Mouse (Mus musculus) hindbrain, embryonic 16.5 days (tissue): ENCODE data around the gene 4930583I09Rik. TPM values are rescaled to one million over a fixed set of nuclear protein-coding genes. Genes with fewer than 3 reads are reported as not detected.

Experiments used
- ATAC-seq: fragments of 200-750 bp; cut with Nextera tagmentation; 2 replicates; pipeline ENCODE4 v1.8.0; 2017; ENCODE audit warnings: moderate TSS enrichment, moderate library complexity
- H3K27ac ChIP-seq: fragments of 300-500 bp; sonication (generic); 2 replicates; pipeline ENCODE4 v1.5.1; 2014; ENCODE audit warnings: low read depth, mild to moderate bottlenecking, control low read depth, low read length, moderate library complexity
- H3K27me3 ChIP-seq: fragments of 300-500 bp; sonication (generic); replicated peaks from 2 replicates; pipeline ENCODE4 v1.6.1; 2014; ENCODE audit warnings: low read length; ENCODE audit not compliant: control insufficient read depth, insufficient read depth
- H3K36me3 ChIP-seq: fragments of 300-500 bp; sonication (generic); 2 replicates; pipeline ENCODE4 v1.6.1; 2014; ENCODE audit warnings: mild to moderate bottlenecking, low read length, moderate library complexity, mixed read lengths; ENCODE audit not compliant: control insufficient read depth, insufficient read depth
- H3K4me1 ChIP-seq: fragments of 300-500 bp; sonication (generic); 2 replicates; pipeline ENCODE4 v1.6.1; 2014; ENCODE audit warnings: low read depth, low read length; ENCODE audit not compliant: control insufficient read depth, insufficient read depth
- H3K4me2 ChIP-seq: fragments of 300-500 bp; sonication (generic); 2 replicates; pipeline ENCODE4 v1.6.1; 2014; ENCODE audit warnings: mild to moderate bottlenecking, low read length, control low read depth, moderate library complexity
- H3K4me3 ChIP-seq: fragments of 300-500 bp; sonication (generic); 2 replicates; pipeline ENCODE4 v1.5.1; 2014; ENCODE audit warnings: mild to moderate bottlenecking, low read length, control low read depth, moderate library complexity
- H3K9ac ChIP-seq: fragments of 300-500 bp; sonication (generic); 2 replicates; pipeline ENCODE4 v1.6.1; 2014; ENCODE audit warnings: low read depth, mild to moderate bottlenecking, control low read depth, low read length, moderate library complexity
- H3K9me3 ChIP-seq: fragments of 300-500 bp; sonication (generic); 2 replicates; pipeline ENCODE4 v1.6.1; 2014; ENCODE audit warnings: mild to moderate bottlenecking, low read length, moderate library complexity; ENCODE audit not compliant: control insufficient read depth
- WGBS: fragments of 180-500 bp; shearing (Covaris S2); extraction: QIAGEN DNeasy Blood & Tissue Kit; methylation state at CpG from one replicate; pipeline ENCODE4 v1.1.7; 2014; 5-methylcytosine and 5-hydroxymethylcytosine counted together
- polyA plus RNA-seq: library from polyadenylated mRNA; unstranded; fragments of >200 nt; fragmentation: Nextera tagmentation; extraction: Ambion mirVana; gene quantifications from 2 replicates; pipeline ENCODE4 v1.2.1, GENCODE M21; 2015

The 4930583I09Rik gene
- polyA plus RNA-seq, 1 experiment from 2014 or later: not detected

DNA sequence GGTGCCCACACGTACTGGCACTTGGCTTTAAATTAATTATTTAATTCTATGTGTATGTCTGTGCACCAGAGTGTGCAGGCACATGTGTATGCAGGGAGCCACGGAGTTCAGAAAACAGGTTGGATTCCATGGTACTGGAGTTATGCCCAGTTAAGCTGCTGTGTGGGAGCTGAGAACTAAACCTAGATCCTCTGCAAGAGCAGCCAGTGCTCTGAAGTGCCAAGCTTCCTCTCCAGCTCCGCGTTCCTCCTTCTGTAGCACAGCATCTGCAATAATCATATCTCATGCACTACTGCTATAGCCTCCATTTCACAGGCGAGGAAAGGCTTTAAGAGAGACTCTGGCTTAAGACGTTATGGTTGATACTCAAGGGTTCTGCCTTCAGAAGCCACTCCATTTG lies 22.3 kb downstream of the 4930583I09Rik start:
- H3K27ac ChIP-seq: no peak overlapping the region
- no peaks in the 10 kb centered on the region for H3K27me3 ChIP-seq
- no peak overlapping the region for H3K9ac ChIP-seq
- no peak for ATAC-seq
- 94% methylated on average over 6 of the region's 6 CpGs for WGBS
- no peaks in the 10 kb centered on the region for H3K9me3 ChIP-seq
- no peaks in the 10 kb centered on the region for H3K4me1 ChIP-seq
- H3K4me3 ChIP-seq: no peak overlapping the region
- no peak overlapping the region for H3K4me2 ChIP-seq
- no peaks in the 10 kb centered on the region for H3K36me3 ChIP-seq

DNA sequence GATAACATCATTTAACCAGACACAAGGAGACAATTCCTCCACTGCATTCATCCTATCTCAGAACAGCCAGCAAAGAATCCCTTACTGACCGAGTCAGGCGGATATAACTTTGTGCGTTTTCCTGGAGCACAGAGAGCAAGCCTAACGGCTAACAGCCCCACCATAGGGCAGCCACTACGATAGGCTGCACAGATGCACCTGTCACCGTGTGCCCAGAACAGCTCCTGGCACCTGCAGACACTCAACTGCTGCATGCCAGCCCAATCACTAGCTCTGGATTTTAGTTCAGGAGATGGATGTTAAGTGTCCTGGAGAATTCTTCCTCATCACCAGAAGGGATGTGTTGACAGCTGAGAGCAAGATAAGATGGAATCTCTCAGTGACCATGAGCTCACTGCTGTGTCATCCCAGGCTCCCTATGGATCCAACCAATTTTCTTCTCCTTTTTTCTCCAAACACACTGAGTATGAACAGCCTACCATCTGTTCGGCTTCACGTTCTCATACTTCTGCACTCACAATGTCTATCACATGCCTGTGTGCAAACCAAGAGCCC lies 29.8 kb downstream of the 4930583I09Rik start:
- 74% methylated on average over 8 of the region's 8 CpGs for WGBS
- Histone ChIP-seq H3K9me3 (no peaks in the 10 kb centered on the region), H3K4me3 (no peak overlapping the region), H3K9ac (no peak overlapping the region), H3K27ac (no peak overlapping the region), H3K4me2 (no peak overlapping the region), H3K36me3 (no peaks in the 10 kb centered on the region), H3K27me3 (no peaks in the 10 kb centered on the region), H3K4me1 (peaks cover 6% of the 10 kb centered on the region)
- peak; percentile 70; the same call in 1 of the 2 replicates for ATAC-seq

DNA sequence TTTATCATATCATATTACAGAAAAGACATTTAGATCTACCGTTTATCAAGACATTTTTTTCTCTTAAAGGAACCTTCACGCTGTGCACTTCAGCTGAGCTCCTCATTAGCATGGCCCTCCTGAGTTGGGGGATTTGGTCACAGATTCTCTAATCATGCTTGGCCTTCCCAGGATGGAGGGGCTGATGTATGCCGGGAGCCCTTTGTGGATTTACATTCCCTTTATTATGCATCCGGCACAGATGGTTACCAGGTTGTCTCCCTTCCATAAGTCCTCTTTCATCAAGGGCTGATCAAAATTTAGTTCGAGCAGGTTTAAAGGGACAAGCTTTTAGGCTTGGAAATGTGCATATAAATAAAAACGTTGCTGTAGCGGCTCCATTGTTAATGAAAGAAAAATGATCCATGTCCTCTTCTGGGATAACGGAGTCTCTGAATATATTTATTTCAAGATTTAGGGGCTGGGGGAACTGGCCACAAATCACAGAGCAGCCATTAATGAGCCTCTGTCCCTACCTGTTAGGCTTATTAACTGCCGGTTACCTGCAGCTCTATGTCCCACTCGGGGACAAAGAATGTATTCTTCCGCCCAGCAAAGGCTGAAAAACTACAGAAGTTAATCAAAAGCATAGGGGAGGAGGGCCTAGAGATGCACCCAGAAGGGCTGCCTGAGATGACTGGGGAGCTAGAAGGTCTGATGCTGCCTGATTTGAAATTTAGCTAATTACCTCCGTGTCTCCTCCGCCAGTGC lies 31.3 kb downstream of the 4930583I09Rik start:
- ATAC-seq: no peak
- WGBS: 44% methylated on average over 13 of the region's 13 CpGs

DNA sequence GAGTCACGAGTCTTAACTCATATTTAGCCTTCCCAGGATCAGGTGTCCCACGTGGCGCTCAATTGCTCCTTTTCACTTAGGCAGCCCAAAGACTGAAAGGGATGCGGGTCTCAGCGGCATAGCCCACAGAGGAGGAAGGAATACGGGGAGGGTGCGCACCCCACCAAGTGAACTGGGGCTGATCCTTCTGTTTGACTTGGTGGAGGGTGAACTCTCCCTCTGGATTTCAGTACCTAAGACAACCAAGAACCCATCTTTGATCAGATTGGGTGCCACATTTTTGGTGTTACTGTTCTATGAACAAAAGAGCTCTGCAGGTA lies 33.0 kb downstream of the 4930583I09Rik start:
- Histone ChIP-seq H3K27ac (no peak overlapping the region), H3K4me1 (peaks cover 6% of the 10 kb centered on the region), H3K9ac (no peak overlapping the region), H3K27me3 (no peaks in the 10 kb centered on the region), H3K4me3 (no peak overlapping the region), H3K4me2 (no peak overlapping the region), H3K9me3 (no peaks in the 10 kb centered on the region), H3K36me3 (no peaks in the 10 kb centered on the region)
- 0 out of 2 replicates have a peak, but pooled peaks have one; percentile 21 for ATAC-seq
- 76% methylated on average over 7 of the region's 7 CpGs for WGBS

More for the DNA sequence above, 31.3 kb downstream of the 4930583I09Rik start:
- Histone ChIP-seq H3K4me1 (peaks cover 6% of the 10 kb centered on the region), H3K9ac (no peak overlapping the region), H3K27ac (no peak overlapping the region), H3K4me3 (no peak overlapping the region), H3K4me2 (0 out of 2 replicates have a peak overlapping the region, but pooled peaks have one; percentile 5), H3K27me3 (no peaks in the 10 kb centered on the region), H3K9me3 (no peaks in the 10 kb centered on the region), H3K36me3 (no peaks in the 10 kb centered on the region)

DNA sequence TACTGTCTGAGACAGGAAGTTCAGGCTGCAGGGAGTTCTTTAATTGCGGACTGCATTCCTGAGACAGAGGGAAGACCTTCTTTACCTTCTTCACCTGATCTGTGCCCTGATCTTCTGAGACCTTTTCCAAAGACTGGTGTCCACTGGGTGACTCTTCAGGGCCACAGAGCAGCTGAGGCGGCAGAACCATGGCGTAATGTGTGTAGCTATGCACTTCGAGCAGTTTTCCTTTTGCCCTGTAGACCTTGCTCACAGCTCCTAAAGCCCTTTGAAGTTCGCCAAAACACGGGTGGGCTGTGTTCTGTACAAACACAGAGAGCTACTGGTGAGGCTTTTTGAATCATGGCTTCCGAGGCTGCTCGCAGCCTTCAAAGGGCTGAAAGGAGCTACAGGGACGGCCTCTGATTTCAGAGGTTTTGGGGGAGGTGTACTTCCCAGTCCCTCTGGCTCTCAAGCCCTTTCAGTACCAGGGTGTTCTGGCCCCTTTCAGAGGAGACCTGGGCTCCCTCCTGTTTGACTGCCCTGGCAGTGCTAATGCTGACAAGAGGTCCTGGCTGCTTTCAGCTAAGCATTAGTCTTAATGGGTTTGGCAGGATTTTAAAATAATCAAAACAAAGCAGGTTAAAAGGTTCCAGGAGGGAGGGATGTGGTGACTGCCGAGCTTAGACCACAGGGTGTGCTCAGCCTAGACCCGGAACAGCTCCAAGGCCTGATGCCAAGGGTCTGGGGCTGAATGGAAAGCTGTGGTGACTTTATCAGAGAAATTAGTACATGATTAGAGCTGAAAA lies 33.5 kb downstream of the 4930583I09Rik start:
- peak; percentile 57; the same call in 1 of the 2 replicates for ATAC-seq
- Histone ChIP-seq H3K27me3 (no peaks in the 10 kb centered on the region), H3K4me2 (no peak overlapping the region)

DNA sequence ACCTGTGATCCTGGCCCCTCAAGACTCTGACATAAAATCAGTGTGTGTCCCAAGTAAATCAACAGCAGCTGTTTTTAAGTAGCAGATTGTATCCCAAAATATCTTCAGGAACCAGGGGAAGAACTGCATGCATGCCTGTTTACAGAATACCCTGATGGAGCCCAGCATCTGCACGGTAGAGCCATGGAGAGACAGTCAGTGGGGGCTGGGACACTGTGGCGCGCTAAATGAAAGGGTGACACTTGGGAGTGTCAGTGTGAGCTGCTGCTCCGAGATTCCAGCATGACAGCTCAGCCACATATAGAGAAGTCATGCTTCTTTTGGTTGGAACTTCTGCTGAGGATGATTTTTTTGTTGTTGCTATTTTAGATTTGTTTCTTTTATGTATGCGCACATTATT lies 43.2 kb downstream of the 4930583I09Rik start:
- H3K9me3 ChIP-seq: no peaks in the 10 kb centered on the region
- H3K4me3 ChIP-seq: no peak overlapping the region
- H3K36me3 ChIP-seq: no peaks in the 10 kb centered on the region
- H3K27me3 ChIP-seq: no peaks in the 10 kb centered on the region
- H3K4me2 ChIP-seq: no peak overlapping the region
- 79% methylated on average over 5 of the region's 5 CpGs for WGBS
- no peak overlapping the region for H3K9ac ChIP-seq
- no peak overlapping the region for H3K27ac ChIP-seq
- ATAC-seq: no peak
- H3K4me1 ChIP-seq: no peaks in the 10 kb centered on the region

More for the DNA sequence above, 33.5 kb downstream of the 4930583I09Rik start:
- Histone ChIP-seq H3K4me1 (peaks cover 6% of the 10 kb centered on the region), H3K4me3 (no peak overlapping the region), H3K27ac (no peak overlapping the region), H3K36me3 (no peaks in the 10 kb centered on the region), H3K9me3 (no peaks in the 10 kb centered on the region), H3K9ac (no peak overlapping the region)
- WGBS: 60% methylated on average over 11 of the region's 11 CpGs

DNA sequence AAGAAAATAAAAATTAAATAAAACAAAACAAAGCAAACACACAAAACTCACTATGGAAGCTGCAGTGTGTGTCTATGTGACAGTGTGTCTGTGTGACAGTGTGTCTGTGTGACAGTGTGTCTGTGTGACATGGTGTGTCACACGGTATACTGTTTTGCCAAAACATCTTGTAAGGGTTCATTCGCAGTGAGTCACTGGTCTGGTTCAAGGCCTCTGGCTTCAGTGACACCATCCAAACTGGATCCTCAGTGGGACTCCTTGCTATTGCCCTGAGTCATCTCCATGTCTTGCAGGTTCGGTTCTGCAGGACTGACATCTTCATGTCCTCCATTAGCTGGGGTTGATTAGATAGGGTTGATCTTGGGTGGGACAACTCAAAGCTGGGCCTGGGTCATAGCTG lies 43.8 kb downstream of the 4930583I09Rik start:
- no peak for ATAC-seq
- Histone ChIP-seq H3K4me2 (no peak overlapping the region), H3K9ac (no peak overlapping the region), H3K4me3 (no peak overlapping the region), H3K36me3 (no peaks in the 10 kb centered on the region), H3K27ac (no peak overlapping the region), H3K9me3 (no peaks in the 10 kb centered on the region), H3K27me3 (no peaks in the 10 kb centered on the region), H3K4me1 (no peaks in the 10 kb centered on the region)
- WGBS: 95% methylated on average over 3 of the region's 3 CpGs

DNA sequence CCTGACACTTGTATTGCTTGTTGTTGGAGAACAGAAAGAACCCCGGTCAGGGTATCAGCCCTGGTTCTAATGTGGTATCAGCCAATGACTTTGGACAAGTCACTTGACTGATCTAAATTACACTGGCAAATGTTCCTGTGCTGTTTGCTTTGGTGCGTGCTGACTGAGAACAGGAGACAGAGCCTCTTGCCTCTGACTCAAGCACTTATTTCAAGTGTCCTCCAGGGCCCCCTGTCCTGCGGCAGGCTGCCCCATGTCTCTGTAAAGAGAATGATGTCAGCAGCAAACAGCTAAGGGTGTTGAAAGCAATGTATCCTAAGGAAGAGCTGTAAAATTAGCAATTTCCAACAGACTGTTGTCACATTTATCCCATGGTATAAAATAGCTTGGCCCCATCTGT lies 46.7 kb downstream of the 4930583I09Rik start:
- H3K9me3 ChIP-seq: no peaks in the 10 kb centered on the region
- no peaks in the 10 kb centered on the region for H3K36me3 ChIP-seq
- H3K9ac ChIP-seq: no peak overlapping the region
- H3K4me3 ChIP-seq: no peak overlapping the region
- no peak for ATAC-seq
- no peaks in the 10 kb centered on the region for H3K27me3 ChIP-seq
- 82% methylated on average over 3 of the region's 3 CpGs for WGBS
- H3K4me2 ChIP-seq: no peak overlapping the region
- no peaks in the 10 kb centered on the region for H3K4me1 ChIP-seq
- H3K27ac ChIP-seq: no peak overlapping the region

DNA sequence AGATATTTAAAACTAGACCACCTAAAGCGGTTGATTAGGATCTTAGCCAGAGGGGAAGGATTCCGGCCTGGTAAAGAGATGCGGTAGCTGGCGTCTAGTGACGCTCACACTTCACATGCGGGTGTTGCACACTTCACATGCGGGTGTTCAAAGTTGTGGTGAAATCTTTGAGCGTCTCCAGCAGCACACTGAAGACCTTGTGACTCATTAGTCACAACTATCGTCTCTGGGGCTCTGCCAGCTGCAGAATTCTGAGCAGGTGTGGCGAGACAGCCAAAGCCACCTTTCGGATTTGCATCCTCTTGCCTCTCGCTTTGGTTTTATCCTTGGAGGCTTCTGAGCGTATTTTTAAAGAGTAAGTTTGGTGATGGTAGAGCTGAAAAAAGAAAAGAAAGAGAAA lies 47.6 kb downstream of the 4930583I09Rik start:
- no peaks in the 10 kb centered on the region for H3K27me3 ChIP-seq
- no peak overlapping the region for H3K4me2 ChIP-seq
- WGBS: 93% methylated on average over 13 of the region's 13 CpGs

More for the DNA sequence above, 47.6 kb downstream of the 4930583I09Rik start:
- Histone ChIP-seq H3K4me3 (no peak overlapping the region), H3K9ac (no peak overlapping the region), H3K9me3 (no peaks in the 10 kb centered on the region), H3K4me1 (no peaks in the 10 kb centered on the region), H3K27ac (no peak overlapping the region), H3K36me3 (no peaks in the 10 kb centered on the region)
- no peak for ATAC-seq
